Mouse (Mus musculus) heart, postnatal 0 days (tissue): ENCODE results near the gene Wwox. TPM values are rescaled to one million over a fixed set of nuclear protein-coding genes. Genes with fewer than 3 reads are reported as not detected.

ENCODE experiments used
- ATAC-seq: fragments of 200-750 bp; cut with Nextera tagmentation; 2 replicates; pipeline ENCODE4 v1.8.0; 2017; ENCODE audit warnings: low read depth, moderate number of reproducible peaks, moderate library complexity; ENCODE audit not compliant: insufficient read depth
- DNase-seq: peaks from one replicate; pipeline ENCODE4 v3.0.0-alpha.2; 2016; ENCODE audit warnings: low spot score
- H3K27ac ChIP-seq: fragments of 300-500 bp; sonication (generic); 2 replicates; pipeline ENCODE4 v1.5.1; 2014; ENCODE audit warnings: low read depth, mild to moderate bottlenecking
- H3K27me3 ChIP-seq: fragments of 300-500 bp; sonication (generic); 2 replicates; pipeline ENCODE4 v1.6.1; 2014; ENCODE audit warnings: low read length, mixed read lengths; ENCODE audit not compliant: control insufficient read depth, insufficient read depth
- H3K36me3 ChIP-seq: fragments of 300-500 bp; sonication (generic); replicated peaks from 2 replicates; pipeline ENCODE4 v1.6.1; 2014; ENCODE audit warnings: low read length, mixed read lengths; ENCODE audit not compliant: control insufficient read depth, insufficient read depth
- H3K4me1 ChIP-seq: fragments of 300-500 bp; sonication (generic); 2 replicates; pipeline ENCODE4 v1.6.1; 2014; ENCODE audit warnings: antibody characterized with exemption; ENCODE audit not compliant: control insufficient read depth, insufficient read depth
- H3K4me2 ChIP-seq: fragments of 300-500 bp; sonication (generic); 2 replicates; pipeline ENCODE4 v1.6.1; 2014; ENCODE audit warnings: low read depth, mild to moderate bottlenecking, low read length, moderate library complexity
- H3K4me3 ChIP-seq: fragments of 300-500 bp; sonication (generic); 2 replicates; pipeline ENCODE4 v1.5.1; 2014; ENCODE audit warnings: low read depth, low read length
- H3K9ac ChIP-seq: fragments of 300-500 bp; sonication (generic); replicated peaks from 2 replicates; pipeline ENCODE4 v1.6.1; 2014; ENCODE audit warnings: low read depth, low read length, mixed read lengths
- H3K9me3 ChIP-seq: fragments of 300-500 bp; sonication (generic); replicated peaks from 2 replicates; pipeline ENCODE4 v1.6.1; 2016; ENCODE audit warnings: low read length; ENCODE audit not compliant: control insufficient read depth
- CTCF ChIP-seq: IDR thresholded peaks from 2 replicates; pipeline ENCODE4 v1.5.1; 2016; ENCODE audit warnings: antibody characterized with exemption, control low read depth, low read depth
- EP300 ChIP-seq: IDR thresholded peaks from 2 replicates; pipeline ENCODE4 v1.6.1; 2016; ENCODE audit warnings: antibody characterized with exemption, low read depth
- WGBS: fragments of 180-500 bp; shearing (Covaris S2); extraction: QIAGEN DNeasy Blood & Tissue Kit; methylation state at CpG from one replicate; pipeline ENCODE4 v1.1.7; 2014; 5-methylcytosine and 5-hydroxymethylcytosine counted together
- polyA plus RNA-seq: library from polyadenylated mRNA; unstranded; fragments of >200 nt; fragmentation: Nextera tagmentation; extraction: Ambion mirVana; gene quantifications from 2 replicates; pipeline ENCODE4 v1.2.1, GENCODE M21; 2015
- total RNA-seq: library from RNA; depleted of rRNA; stranded (reverse); fragments of >200 nt; gene quantifications from 2 replicates; pipeline ENCODE4 v1.2.3, GENCODE M21; 2014; ENCODE audit warnings: low replicate concordance

Wwox gene
- total and polyA plus RNA-seq, 2 experiments from 2014 or later: 7.5 to 9.6 TPM

DNA sequence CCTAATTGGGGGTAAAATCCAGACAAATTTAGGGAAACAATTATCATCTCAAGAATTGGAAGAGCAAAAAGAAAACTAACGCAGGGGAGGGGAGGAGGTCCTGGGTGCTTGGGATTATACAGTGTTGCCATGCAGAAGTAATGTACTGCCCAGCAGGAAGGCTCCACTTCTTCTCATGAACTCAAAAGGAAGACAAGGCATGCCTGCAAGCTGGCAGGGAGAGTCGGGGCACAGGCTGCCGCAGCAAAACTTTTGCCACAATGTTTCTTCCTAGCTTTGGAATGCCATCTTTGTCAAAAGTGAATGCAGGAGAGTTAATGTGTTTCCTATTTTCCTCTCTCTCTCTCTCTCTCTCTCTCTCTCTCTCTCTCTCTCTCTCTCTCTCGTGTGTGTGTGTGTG lies 163.6 kb downstream of the Wwox start:
- TF ChIP-seq EP300 (no peak), CTCF (no peak)
- H3K36me3 ChIP-seq: no peaks in the 10 kb centered on the region
- no peak for ATAC-seq
- no peak overlapping the region for H3K9ac ChIP-seq
- H3K27ac ChIP-seq: no peak overlapping the region
- H3K4me3 ChIP-seq: no peak overlapping the region
- no peaks in the 10 kb centered on the region for H3K27me3 ChIP-seq
- no peak for DNase-seq
- H3K4me1 ChIP-seq: 0 out of 2 replicates have a peak, but pooled peaks cover 6% of the 10 kb centered on the region
- H3K9me3 ChIP-seq: no peaks in the 10 kb centered on the region
- no peak overlapping the region for H3K4me2 ChIP-seq
- 68% methylated on average over 3 of the region's 4 CpGs for WGBS

- no peak overlapping the region for H3K4me2 ChIP-seq
- no peak for TF ChIP-seq CTCF
- TF ChIP-seq EP300: no peak
- no peaks in the 10 kb centered on the region for H3K27me3 ChIP-seq
- H3K4me3 ChIP-seq: no peak overlapping the region
- ATAC-seq (no peak), DNase-seq (no peak)
- WGBS: 54% methylated on average over 6 of the region's 6 CpGs
- 0 out of 2 replicates have a peak, but pooled peaks cover 6% of the 10 kb centered on the region for H3K4me1 ChIP-seq
- H3K27ac ChIP-seq: no peak overlapping the region
- no peak overlapping the region for H3K9ac ChIP-seq
- no peaks in the 10 kb centered on the region for H3K36me3 ChIP-seq
- no peaks in the 10 kb centered on the region for H3K9me3 ChIP-seq
Measured at GRCm38 (mm10) chr8:114603561-114603960, 164.1 kb downstream of the Wwox start.

GRCm38 (mm10) chr8:114604315-114604714 lies 164.9 kb downstream of the Wwox start:
- no peak for DNase-seq

GRCm38 (mm10) chr8:114605651-114606050 lies 166.2 kb downstream of the Wwox start:
- Histone ChIP-seq H3K4me2 (no peak overlapping the region), H3K4me3 (no peak overlapping the region), H3K9me3 (no peaks in the 10 kb centered on the region), H3K4me1 (0 out of 2 replicates have a peak, but pooled peaks cover 6% of the 10 kb centered on the region), H3K9ac (no peak overlapping the region), H3K27me3 (no peaks in the 10 kb centered on the region), H3K36me3 (no peaks in the 10 kb centered on the region), H3K27ac (no peak overlapping the region)
- no peak for TF ChIP-seq CTCF
- ATAC-seq (no peak), DNase-seq (no peak)
- WGBS: 71% methylated on average over 2 of the region's 2 CpGs

More at GRCm38 (mm10) chr8:114604315-114604714, 164.9 kb downstream of the Wwox start:
- Histone ChIP-seq H3K4me1 (0 out of 2 replicates have a peak, but pooled peaks cover 6% of the 10 kb centered on the region), H3K9me3 (no peaks in the 10 kb centered on the region), H3K27me3 (no peaks in the 10 kb centered on the region), H3K36me3 (no peaks in the 10 kb centered on the region), H3K4me2 (no peak overlapping the region), H3K9ac (no peak overlapping the region), H3K4me3 (no peak overlapping the region), H3K27ac (no peak overlapping the region)
- WGBS: 55% methylated on average over 16 of the region's 16 CpGs
- no peak for TF ChIP-seq EP300
- no peak for TF ChIP-seq CTCF
- no peak for ATAC-seq

GRCm38 (mm10) chr8:114609330-114609729 lies 169.9 kb downstream of the Wwox start:
- no peaks in the 10 kb centered on the region for H3K9me3 ChIP-seq
- no peak for TF ChIP-seq CTCF
- no peak for TF ChIP-seq EP300
- no peak overlapping the region for H3K9ac ChIP-seq
- WGBS: 82% methylated on average over 5 of the region's 5 CpGs
- no peak for DNase-seq
- no peak for ATAC-seq
- 0 out of 2 replicates have a peak, but pooled peaks cover 6% of the 10 kb centered on the region for H3K4me1 ChIP-seq
- no peak overlapping the region for H3K27ac ChIP-seq
- H3K27me3 ChIP-seq: no peaks in the 10 kb centered on the region
- no peak overlapping the region for H3K4me2 ChIP-seq
- H3K36me3 ChIP-seq: no peaks in the 10 kb centered on the region
- H3K4me3 ChIP-seq: no peak overlapping the region

DNA sequence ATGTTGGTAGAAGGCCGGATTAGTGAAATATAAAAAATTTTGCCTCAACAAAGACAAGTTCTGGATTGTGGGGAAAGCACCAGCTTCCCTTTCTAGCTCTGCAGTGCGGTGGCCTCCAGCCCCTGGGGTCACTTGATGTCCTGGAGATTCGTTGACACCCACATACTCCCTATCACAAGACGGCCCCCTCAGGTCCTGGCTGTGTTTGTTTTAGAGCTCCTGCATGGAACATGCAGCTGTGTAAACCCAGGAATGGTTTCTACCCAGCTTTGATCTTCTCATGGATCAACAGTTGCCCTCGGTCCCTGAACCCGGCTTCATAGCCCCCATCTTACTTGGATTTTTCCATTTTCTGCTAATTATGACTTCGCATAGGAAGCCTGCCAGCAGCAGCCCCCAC lies 171.6 kb downstream of the Wwox start:
- Histone ChIP-seq H3K27ac (no peak overlapping the region), H3K36me3 (no peaks in the 10 kb centered on the region), H3K27me3 (no peaks in the 10 kb centered on the region), H3K4me1 (no peaks in the 10 kb centered on the region), H3K4me3 (no peak overlapping the region), H3K4me2 (no peak overlapping the region), H3K9ac (no peak overlapping the region), H3K9me3 (no peaks in the 10 kb centered on the region)
- WGBS: 63% methylated on average over 7 of the region's 7 CpGs
- ATAC-seq (no peak), DNase-seq (no peak)
- no peak for TF ChIP-seq EP300
- no peak for TF ChIP-seq CTCF
